Mouse (Mus musculus) natural killer cell, adult 2 months (primary cell): ENCODE data around the gene Ubox5.
"Not testable (repeated sequence)": the region's sequence is repeated elsewhere in the genome, so short reads cannot be mapped to it uniquely, and the experiment has no call there.

Source experiments
- DNase-seq, 2 experiments: peaks; one replicate each; pipeline ENCODE4 v3.0.0; 2022; ENCODE audit warnings: low spot score in 2 of 2

Gene Ubox5

GRCm38 (mm10) chr2:130577021-130577420 lies 52.8 kb downstream of the Ubox5 start:
- DNase-seq: no peak

DNA sequence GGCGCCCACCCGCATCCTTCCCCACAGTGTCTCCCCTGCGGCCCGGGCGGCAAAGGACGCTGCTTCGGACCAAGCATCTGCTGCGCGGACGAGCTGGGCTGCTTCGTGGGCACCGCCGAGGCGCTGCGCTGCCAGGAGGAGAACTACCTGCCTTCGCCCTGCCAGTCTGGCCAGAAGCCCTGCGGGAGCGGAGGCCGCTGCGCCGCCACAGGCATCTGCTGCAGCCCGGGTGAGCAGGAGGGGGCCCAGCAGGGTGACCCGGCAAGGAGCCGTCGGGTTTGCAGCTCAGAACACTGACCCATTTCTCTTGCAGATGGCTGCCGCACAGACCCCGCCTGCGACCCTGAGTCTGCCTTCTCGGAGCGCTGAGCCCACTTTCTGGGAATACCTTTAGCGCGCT lies 53.3 kb downstream of the Ubox5 start:
- not testable (repeated sequence) for DNase-seq

DNA sequence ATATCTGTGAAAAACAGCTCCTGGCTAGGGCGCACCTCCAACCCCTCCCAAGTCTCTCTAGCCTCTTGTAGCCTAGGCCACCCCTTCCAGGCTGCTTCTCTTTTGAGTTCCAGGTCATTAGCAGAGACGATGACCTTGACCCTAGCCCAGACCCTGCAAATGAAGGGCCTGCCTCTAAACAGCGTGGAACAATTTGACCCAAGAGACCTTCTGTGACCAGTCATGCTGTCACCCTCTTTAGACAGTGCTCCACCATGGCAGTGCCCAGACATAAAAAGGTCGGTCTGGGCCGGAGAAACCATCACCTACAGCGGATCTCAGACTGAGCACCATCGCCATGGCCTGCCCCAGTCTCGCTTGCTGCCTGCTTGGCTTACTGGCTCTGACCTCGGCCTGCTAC lies 54.0 kb downstream of the Ubox5 start, which contains the start of gene Oxt:
Gene Oxt (plus strand): TSS at position 301 of the 400 bp plus-strand sequence.
- DNase-seq: no peak

- no peak for DNase-seq
These were observed 54.9 kb downstream of the Ubox5 start for GRCm38 (mm10) chr2:130574960-130575359.

DNA sequence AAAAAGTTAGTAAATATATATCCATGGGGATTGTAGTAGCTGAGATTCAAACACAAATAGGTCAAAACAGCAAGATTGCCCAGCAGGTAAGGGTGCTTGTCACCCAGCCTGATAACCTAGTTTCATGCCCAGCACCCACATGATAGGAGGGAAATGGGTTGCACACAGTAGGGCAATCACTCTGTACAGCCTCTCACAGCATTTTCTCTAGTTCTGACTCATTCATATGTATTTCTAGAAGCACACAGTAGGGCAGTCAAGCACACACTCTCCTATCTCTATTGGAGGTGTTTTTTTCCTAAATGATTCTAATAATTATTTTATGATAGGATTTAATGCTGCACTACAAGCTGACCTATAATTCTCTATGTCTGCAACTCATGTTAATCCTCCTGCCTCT lies 59.9 kb downstream of the Ubox5 start:
- DNase-seq: no peak

DNA sequence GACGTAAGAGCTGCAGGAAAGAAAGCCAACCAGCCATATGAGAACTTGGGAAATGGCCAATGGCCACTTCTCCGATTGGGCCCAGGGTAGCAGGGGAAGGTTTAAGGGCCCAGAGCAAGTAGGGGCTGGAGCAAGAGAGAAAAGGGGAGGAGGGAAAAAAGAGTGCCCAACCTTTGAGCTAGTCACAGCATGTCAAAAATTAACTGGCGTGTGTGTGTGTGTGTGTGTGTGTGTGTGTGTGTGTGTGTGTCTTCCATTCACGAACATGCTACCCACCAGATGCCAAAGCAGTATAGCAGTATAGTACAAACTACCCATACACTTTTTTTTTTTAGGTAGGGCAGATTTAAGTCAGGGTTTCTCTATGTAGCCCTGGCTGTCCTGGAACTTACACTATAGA lies 60.9 kb downstream of the Ubox5 start:
- no peak for DNase-seq

DNA sequence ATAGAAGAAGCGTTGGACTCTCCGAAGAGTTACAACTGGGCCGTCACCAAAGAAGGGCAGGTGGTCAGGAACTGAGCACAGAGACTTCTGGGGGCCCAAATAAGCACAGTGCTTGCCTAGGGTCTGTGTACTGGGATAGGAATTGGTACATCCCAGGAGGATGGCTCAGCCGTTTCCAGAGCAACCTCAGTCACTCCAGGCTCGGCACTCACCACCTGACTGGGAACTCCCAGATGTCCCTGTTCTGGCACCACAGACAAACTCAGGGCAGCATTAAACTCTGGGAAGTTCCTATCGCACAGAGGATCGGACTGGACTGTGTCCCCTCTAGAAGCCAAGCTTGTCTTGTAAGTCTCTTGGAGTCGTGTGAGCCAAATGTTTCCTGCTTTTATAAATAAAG lies 64.9 kb downstream of the Ubox5 start:
- no peak for DNase-seq

DNA sequence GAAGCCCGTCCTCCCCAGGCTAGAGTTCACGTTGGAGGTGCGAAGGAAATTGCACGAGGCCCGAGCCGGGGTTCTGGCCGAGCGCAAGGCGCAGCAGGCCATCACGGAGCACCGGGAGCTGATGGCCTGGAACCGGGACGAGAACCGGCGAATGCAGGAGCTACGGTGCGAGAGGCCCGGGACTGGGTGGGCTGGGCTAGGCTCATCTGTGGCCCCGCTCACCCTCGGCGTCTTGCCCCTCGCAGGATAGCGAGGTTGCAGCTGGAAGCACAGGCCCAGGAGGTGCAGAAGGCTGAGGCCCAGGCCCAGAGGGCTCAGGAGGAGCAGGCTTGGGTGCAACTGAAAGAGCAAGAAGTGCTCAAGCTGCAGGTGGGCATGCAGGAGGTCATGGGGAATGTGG lies 65.8 kb downstream of the Ubox5 start:
- no peak for DNase-seq

GRCm38 (mm10) chr2:130563212-130564055 lies 66.4 kb downstream of the Ubox5 start, which contains the start of gene Mrps26:
Gene Mrps26, plus strand, starts transcription at chr2:130563742.
- peak; percentile 85 to 87 for DNase-seq

- DNase-seq: no peak
These were observed 71.8 kb downstream of the Ubox5 start for GRCm38 (mm10) chr2:130558015-130558414.

DNA sequence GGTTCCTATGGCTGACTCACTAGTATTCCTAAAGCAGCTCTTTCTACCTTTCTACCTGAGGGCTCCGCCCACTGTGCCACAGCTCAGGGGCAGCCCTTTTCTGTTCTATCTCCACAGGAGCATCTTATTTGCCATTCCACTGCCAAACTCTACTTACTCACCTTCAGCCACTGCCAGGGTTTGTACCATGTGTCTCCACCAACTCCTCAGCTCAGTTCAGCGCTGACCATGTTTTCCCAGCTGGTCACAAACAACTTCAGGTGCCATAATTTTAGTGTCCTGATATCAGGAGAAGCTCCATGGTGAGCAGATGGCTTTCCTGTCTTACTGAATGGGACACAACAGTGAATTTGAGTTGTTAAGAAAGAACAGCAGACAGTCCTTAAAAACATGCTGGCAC lies 72.4 kb downstream of the Ubox5 start:
- DNase-seq: no peak

DNA sequence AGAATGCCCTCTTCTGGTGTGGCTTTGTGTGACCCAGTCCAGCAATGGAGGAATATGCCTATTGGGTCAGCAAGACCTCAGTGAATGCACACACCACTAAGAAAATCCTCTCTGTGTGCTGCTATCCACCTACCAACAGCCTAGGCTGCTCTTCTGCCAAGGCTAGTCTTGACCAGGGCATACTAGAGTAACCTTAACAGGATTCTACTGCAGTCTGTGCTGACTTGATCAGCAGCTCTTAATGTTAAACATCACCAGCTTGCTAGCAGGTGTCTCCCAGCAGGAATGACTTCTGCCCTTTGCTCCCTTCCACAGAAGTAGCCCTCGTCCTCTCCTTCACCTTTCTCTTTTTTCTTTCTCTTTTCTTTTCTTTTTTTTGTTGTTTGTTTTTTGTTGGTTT lies 73.5 kb downstream of the Ubox5 start:
- DNase-seq: no peak

- no peak for DNase-seq
These were observed 75.0 kb downstream of the Ubox5 start for GRCm38 (mm10) chr2:130554841-130555240.

DNA sequence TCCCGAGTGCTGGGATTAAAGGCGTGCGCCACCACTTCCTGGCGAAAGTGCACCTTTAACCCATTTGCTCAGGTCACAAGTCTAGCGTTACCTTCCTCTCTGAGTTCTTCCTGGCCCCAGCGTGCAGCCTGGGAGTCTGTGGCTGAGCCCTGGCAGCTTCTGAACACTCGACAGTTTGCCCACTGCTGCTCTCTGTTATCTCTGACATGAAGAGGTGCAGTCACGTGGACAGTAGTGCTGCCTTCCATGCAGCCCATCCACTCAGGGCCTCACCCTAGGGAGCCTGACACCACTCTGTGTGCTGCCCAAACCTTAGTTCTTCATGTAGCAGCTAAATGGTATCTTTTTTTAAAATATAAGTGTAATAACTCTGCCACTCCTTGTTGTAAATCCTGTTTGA lies 82.9 kb downstream of the Ubox5 start:
- DNase-seq: no peak

DNA sequence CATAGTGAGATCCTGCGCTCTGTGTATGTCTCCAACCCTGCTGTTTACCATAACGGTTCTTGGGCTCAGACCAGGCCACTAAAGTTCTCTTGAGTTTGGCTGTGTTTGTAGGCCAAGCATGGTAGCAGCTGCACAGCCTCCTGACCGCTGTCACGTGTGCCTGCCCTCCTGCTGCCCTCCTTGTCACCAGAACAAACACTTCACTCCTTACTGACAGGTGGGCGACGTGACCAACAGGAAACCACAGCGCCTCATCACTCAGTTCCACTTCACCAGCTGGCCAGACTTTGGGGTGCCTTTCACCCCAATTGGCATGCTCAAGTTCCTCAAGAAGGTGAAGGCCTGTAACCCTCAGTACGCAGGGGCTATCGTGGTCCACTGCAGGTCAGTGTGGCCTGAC lies 89.6 kb downstream of the Ubox5 start:
- DNase-seq: peak; percentile 39 to 45
